Mouse (Mus musculus) central nervous system, embryonic 14 days (tissue): Measurements from ENCODE around the gene Cd59b. TPM values are rescaled to one million over a fixed set of nuclear protein-coding genes. Genes with fewer than 3 reads are reported as not detected.

Experiments
- polyA plus RNA-seq: library from polyadenylated mRNA; depleted of rRNA; stranded (reverse); fragments of >200 nt; gene quantifications from 2 replicates; pipeline ENCODE4 v1.2.3, GENCODE M21; 2012; rRNA removed

The Cd59b gene
- polyA plus RNA-seq = 2.0 and 2.2 TPM in 2 replicates

GRCm38 (mm10) chr2:104069704-104070185 lies at the start of gene Cd59b:
Gene Cd59b, plus strand, starts transcription at chr2:104069849.

GRCm38 (mm10) chr2:104027458-104028138 lies 42.1 kb upstream of the Cd59b start, which contains the start of gene Fbxo3:
Gene Fbxo3, plus strand, starts transcription at chr2:104027721.

GRCm38 (mm10) chr2:104028139-104028723 lies 41.4 kb upstream of the Cd59b start, which contains the start of gene 4931422A03Rik:
Gene 4931422A03Rik, minus strand, starts transcription at chr2:104028361.

GRCm38 (mm10) chr2:104065526-104065925 lies 4.1 kb upstream of the Cd59b start, which contains the start of gene Gm10912:
Gene Gm10912, plus strand, starts transcription at chr2:104065826.

GRCm38 (mm10) chr2:104068450-104068849 lies 1.2 kb upstream of the Cd59b start, which contains the start of gene Gm10799:
Gene Gm10799, minus strand, starts transcription at chr2:104068550.

GRCm38 (mm10) chr2:104095741-104096213 lies 26.1 kb downstream of the Cd59b start, which contains the start of gene Cd59a:
Gene Cd59a, plus strand, starts transcription at chr2:104095801.

GRCm38 (mm10) chr2:104122505-104123378 lies 53.1 kb downstream of the Cd59b start, which contains the start of gene A930018P22Rik:
Gene A930018P22Rik, plus strand, starts transcription at chr2:104122769.

Other genes with a start within 250 kb of the Cd59b start
- 34.9 and 37.1 TPM in 2 replicates for gene Lmo2, start 111.9 kb upstream of the Cd59b start, polyA plus RNA-seq
- gene Fbxo3, start 42.1 kb upstream of the Cd59b start, polyA plus RNA-seq = 42.1 and 42.6 TPM in 2 replicates
- gene 4931422A03Rik, start 41.5 kb upstream of the Cd59b start, polyA plus RNA-seq = 0.15 TPM in 1 of 2 replicates, not detected in the other
- 0.06 and 0.09 TPM in 2 replicates for gene Gm10912, start 4.0 kb upstream of the Cd59b start, polyA plus RNA-seq
- gene Gm10799, start 1.3 kb upstream of the Cd59b start, polyA plus RNA-seq = not detected in 2 replicates
- gene Cd59a, start 26.0 kb downstream of the Cd59b start, polyA plus RNA-seq = 7.1 and 10.0 TPM in 2 replicates
- gene A930018P22Rik, start 52.9 kb downstream of the Cd59b start, polyA plus RNA-seq = not detected in 2 replicates